Mouse (Mus musculus) yolk sac, embryonic 10.5 days (tissue): ENCODE measurements around the gene Hecw1.

Source experiments
- DNase-seq: peaks from one replicate; pipeline ENCODE4 v3.0.0-alpha.2; 2017; ENCODE audit warnings: low spot score

The Hecw1 gene

DNA sequence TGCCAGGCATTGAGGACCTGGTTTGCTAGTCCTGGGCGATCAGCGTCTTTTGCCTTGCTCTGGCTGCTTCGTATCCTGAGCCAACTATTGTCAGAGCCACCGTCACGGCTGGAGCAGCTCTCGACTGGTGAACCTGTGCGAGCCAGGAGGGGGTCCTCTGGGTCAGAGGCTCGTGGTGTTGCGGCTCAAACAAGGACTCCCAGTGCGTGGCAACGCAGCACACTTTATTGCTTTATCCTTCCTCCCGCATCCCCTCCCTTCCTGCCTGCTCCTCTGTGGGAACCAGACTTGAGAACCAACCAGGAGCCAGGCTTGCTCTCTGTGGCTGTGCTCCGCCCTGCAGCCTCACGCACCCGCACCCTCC lies at the start of gene Hecw1:
Hecw1 (minus strand) TSS at position 323 of the 364 bp plus-strand sequence.
- no peak for DNase-seq

DNA sequence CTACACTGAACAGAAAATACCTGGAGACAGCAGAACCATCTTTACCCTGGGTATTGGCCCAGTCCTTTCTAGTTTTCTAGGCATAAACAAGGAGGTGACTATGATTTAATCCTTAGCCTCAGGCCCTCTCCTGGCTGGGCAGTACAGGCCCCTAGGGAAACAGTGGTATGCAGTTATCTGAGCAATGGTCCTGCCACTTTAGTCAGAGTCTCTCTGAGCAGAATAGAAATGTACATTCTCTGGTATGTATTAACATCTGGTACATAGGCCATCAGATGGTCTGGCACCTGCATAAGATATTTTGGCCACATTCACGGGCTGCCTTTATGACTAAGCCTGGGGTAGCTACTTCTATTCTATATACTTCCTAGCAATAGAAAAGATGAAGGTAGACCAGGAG lies 38.3 kb upstream of the Hecw1 start:
- no peak for DNase-seq

DNA sequence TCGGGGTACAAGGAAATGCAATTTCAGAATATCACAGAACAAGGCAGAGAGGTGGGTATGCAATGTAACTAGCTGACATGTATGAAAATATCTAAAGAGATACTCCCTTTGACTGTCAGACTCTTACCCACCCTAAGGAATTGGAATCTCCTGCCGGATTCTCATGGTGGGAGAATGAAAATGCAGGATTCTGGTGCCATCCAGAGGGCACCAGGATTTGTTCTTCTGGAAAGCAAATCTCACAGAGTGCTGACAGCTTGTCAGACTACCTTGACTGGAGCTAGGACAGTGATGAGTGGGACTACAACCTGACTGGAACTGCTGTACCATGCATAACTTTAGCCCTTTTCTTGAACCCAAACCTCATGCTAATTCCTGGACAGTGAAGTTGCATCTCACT lies 29.6 kb upstream of the Hecw1 start:
- DNase-seq = no peak

DNA sequence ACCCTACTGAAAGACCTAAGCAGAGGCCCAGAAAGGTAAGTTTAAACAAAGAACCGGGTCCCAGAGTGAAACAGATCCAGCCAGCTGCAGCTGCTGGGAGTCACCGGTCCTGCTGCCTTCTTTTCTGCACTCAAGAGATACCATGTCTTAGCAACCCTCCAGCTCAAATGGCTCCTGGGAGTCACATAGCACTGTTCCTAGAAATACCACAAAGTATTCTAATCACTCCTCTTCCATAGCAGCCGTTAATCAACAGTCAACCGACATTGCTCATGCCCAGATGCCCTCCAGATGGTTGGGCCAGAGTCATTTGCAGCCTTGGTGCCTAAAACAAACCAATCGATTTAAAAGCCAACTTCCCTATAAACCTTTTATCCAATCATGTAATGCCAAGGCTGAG lies 19.8 kb upstream of the Hecw1 start:
- no peak for DNase-seq

- no peak for DNase-seq
Observed at GRCm38 (mm10) chr13:14522128-14522905, 711 bp downstream of the Hecw1 start.

DNA sequence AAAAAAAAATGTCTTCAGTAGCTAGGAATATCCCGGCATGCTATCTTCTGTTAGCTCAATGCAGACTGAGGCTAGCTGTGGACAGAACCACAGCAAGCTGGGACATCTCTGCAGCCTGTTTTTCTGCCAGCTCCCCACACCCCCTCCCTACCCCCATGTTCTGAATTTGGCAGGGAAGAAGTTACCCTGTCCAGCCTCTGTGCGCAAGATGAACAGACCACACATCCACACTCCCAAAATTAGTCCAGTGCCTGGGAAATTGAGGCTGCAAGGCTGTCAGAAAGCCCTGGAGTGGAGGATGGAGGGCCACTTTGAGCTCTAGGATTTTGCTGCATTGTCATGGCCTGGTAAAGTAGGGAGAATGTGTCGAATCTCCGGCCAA lies 1.3 kb downstream of the Hecw1 start:
- DNase-seq = no peak

GRCm38 (mm10) chr13:14519605-14520004 lies 3.4 kb downstream of the Hecw1 start:
- DNase-seq = no peak

DNA sequence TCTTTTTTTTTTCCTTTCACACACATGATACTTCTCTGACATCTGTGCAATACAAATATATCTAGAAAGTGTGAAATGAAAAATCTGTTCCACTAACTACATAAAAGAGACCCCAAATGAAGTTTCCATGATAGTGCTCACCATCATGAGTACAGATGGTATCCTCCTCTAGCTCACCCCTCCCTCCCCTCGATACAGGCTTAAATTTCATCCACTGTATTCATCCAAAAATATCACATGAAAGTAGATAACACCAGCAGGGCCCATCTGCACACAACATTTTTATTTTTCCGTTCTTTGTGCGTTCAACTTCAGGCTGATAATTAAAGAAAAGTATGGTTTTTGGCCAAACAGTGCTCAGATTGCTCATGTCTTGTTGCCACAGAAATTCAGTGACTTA lies 5.5 kb downstream of the Hecw1 start:
- no peak for DNase-seq

DNA sequence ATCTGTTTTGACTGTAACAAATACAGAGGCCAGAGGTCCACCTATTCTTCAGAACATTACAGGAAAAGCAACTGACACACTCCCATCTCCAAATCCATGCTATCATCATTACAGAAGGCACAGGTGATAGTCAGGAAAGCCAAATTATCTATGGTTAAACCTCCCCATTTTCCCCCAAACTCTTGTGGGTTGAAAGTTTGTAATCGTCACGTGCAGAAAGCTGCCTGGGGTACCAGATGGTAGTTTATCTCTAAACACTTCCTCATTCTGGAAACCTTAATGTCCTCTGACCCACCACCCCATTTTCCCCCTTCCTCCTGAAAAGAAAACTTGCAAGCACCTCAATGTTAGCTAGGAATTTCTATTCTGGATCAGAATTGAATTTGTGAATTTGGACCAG lies 7.9 kb downstream of the Hecw1 start:
- DNase-seq = no peak

DNA sequence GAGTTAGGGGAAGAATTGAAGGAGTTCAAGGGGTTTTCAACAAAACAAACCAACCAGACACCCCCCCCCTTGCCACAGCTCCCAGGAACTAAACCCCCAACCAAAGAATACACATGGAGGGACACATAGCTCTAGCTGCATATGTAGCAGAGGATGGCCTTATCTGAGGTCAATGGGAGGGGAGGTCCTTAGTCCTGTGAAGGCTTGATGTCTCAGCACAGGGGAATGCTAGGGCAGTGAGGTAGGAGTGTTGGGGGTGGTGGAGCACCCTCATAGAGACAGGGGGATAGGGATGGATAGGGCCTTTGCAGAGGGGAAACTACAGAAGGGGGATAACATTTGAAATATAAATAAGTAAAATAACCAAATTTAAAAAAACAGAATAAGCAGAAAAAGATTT lies 9.1 kb downstream of the Hecw1 start:
- no peak for DNase-seq

- DNase-seq = no peak
Observed at GRCm38 (mm10) chr13:14506765-14507164, 16.3 kb downstream of the Hecw1 start.

- no peak for DNase-seq
Observed at GRCm38 (mm10) chr13:14500251-14500650, 22.8 kb downstream of the Hecw1 start.

DNA sequence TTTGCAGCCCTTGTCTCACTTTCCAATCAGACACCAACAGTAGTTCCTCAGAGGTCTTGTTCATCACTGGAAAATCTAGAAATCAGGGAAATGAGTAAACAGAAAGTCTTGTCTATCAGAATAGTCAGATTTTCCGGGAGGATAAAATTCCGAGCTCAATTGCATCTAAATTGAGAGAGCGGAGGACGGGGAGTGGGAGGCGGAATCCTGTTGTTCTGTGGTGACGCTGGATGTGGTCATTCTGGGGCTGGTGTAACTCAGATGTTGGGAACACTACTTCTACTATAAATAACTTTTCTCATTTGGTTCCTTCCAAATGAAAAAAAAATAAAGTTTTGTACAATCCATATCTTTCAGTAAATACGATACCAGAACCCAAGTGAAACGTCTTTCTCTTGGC lies 24.2 kb downstream of the Hecw1 start:
- no peak for DNase-seq

GRCm38 (mm10) chr13:14496954-14497353 lies 26.1 kb downstream of the Hecw1 start:
- DNase-seq = no peak

DNA sequence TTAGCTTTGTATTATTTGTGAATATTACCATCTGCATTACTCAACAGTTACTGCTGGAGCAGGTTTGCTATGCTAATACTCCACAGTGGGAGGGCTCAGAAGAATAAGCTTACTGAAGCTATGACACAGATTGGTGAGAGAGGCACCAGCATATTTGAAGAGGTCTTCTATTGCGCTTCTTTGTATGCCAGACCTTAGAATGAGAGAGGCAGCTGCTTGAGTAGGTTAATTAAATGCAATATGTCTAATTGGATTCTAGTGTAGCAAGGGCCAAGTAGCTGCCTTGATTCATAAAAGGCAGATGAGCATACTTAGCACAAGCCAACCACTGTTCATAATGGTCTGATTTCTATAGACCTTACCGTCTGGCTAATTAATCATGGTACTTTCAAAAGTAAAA lies 35.2 kb downstream of the Hecw1 start:
- DNase-seq = no peak

- no peak for DNase-seq
Observed at GRCm38 (mm10) chr13:14471121-14471520, 51.9 kb downstream of the Hecw1 start.

GRCm38 (mm10) chr13:14467517-14467916 lies 55.5 kb downstream of the Hecw1 start:
- no peak for DNase-seq

- DNase-seq = no peak
Observed at GRCm38 (mm10) chr13:14461036-14461435, 62.0 kb downstream of the Hecw1 start.

- no peak for DNase-seq
Observed at GRCm38 (mm10) chr13:14457043-14457442, 66.0 kb downstream of the Hecw1 start.

- no peak for DNase-seq
Observed at GRCm38 (mm10) chr13:14439540-14439939, 83.5 kb downstream of the Hecw1 start.

- DNase-seq = no peak
Observed at GRCm38 (mm10) chr13:14428845-14429553, 94.0 kb downstream of the Hecw1 start.

DNA sequence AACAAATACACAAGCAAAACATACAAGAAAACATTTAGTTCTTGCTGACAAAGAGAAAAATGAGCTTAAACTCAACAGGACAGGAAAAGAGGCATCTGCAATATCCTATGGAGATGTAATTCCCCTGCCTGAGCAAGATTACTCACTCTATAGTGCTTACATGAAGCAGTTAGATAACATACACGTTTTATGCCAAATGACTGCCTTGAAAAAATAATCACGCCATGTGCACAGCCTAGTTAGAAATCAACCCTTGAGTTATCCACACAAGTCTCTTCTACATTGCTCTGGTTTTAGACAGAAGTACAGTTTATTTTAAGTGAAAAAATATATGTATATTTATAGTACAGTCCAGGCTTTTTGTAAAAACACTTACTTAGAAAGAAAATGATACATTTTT lies 98.2 kb downstream of the Hecw1 start:
- no peak for DNase-seq

- DNase-seq = no peak
Observed at GRCm38 (mm10) chr13:14413405-14413804, 109.6 kb downstream of the Hecw1 start.

- no peak for DNase-seq
Observed at GRCm38 (mm10) chr13:14374470-14374869, 148.6 kb downstream of the Hecw1 start.
